8 mouse cellular contexts compared by ENCODE assay signal in genomic region chr9:48984845-48985707, GRCm38 (mm10). TPM values are rescaled to one million over a fixed set of nuclear protein-coding genes. Genes with fewer than 3 reads are reported as not detected.
A peak's percentile ranks its signal among the peaks of the same experiment; 100 is the strongest.
DNase-seq lines count a peak whose midpoint lies in the region; ATAC-seq and TF ChIP-seq lines count a peak whose summit lies in the region.

Gene Usp28 (plus strand): TSS chr9:48985375.

- peak; percentile 84; the same call in 1 of the 2 replicates for TF ChIP-seq POLR2A in lung, adult 2 months (IDR thresholded peaks at IDR 0.05; ENCODE audit: borderline replicate concordance, extremely low read depth, low read depth, low read length)

- peak; percentile 97 for DNase-seq in ES-CJ7 (ENCODE audit: low read depth, low spot score)
- peak; percentile 100 for DNase-seq in cerebellum, adult 11 months
- peak; percentile 99 for DNase-seq in forebrain, embryonic 14.5 days (ENCODE audit: low spot score)
- DNase-seq in heart, postnatal 25 days (ENCODE audit: low spot score), result peak; percentile 98
- peak; percentile 95 to 97 for DNase-seq in layer of hippocampus, adult 18-20 months (ENCODE audit: low spot score in 2 of 2)
- DNase-seq in lung, adult 2 months, result peak; percentile 99
- DNase-seq in thymus, adult 18-20 months, result peak; percentile 98

- under 1% methylated on average over 77 of the region's 94 CpGs for WGBS in forebrain, embryonic 14.5 days
- WGBS in lung, adult 2 months, result under 1% methylated on average over 82 of the region's 94 CpGs

- H3K4me3 ChIP-seq in forebrain, embryonic 14.5 days (ENCODE audit: low read depth, low read length), result peak within 1 kb of the TSS; percentile 79
- peak within 1 kb of the TSS; percentile 83 for H3K4me3 ChIP-seq in lung, adult 2 months (replicated peaks; ENCODE audit: extremely low read depth, low read depth, low read length)

- no peaks in the 10 kb centered on the region for H3K36me3 ChIP-seq in forebrain, embryonic 14.5 days (ENCODE audit: control insufficient read depth, insufficient read depth, low read length)

- no peaks in the 10 kb centered on the region for H3K27me3 ChIP-seq in forebrain, embryonic 14.5 days (replicated peaks; ENCODE audit: control insufficient read depth, insufficient read depth, low read length)

- no peaks in the 10 kb centered on the region for H3K9me3 ChIP-seq in forebrain, embryonic 14.5 days (replicated peaks; ENCODE audit: control insufficient read depth, low read length)

- H3K4me2 ChIP-seq in forebrain, embryonic 14.5 days (ENCODE audit: low read length), result peak within 1 kb of the TSS; percentile 75

- peak within 1 kb of the TSS; percentile 85 for H3K27ac ChIP-seq in forebrain, embryonic 14.5 days (ENCODE audit: low read depth, low read length)

- peak; percentile 95 for ATAC-seq in forebrain, embryonic 14.5 days
- peak; percentile 95 for ATAC-seq in neutrophil, adult 5-6 weeks (ENCODE audit: extremely low read depth, insufficient number of reproducible peaks, low FRiP score, poor library complexity, severe bottlenecking)

- intact Hi-C loops in heart, postnatal 25 days (cut with DNase I), result loop anchor here (5.0 to 10.0 kb wide), 2 partner anchors 72 to 490 kb away; partner anchors contain the start of genes Gm5617, Rbm7 and Zw10

- H3K4me1 ChIP-seq in forebrain, embryonic 14.5 days (ENCODE audit: control insufficient read depth, insufficient read depth, low read length), result peaks cover 16% of the 10 kb centered on the region
- 0 out of 2 replicates have a peak, but pooled peaks cover 4% of the 10 kb centered on the region for H3K4me1 ChIP-seq in lung, adult 2 months (ENCODE audit: control insufficient read depth, insufficient read depth, low read length)

- TF ChIP-seq CTCF in lung, adult 2 months (IDR thresholded peaks at IDR 0.05; ENCODE audit: insufficient read depth, low read length), result no peak

- H3K9ac ChIP-seq in forebrain, embryonic 14.5 days (ENCODE audit: low read length), result peak within 1 kb of the TSS; percentile 81

RNA-seq across cellular contexts. Expression of gene Usp28, which starts in this region (rescaled TPM):
- polyA plus RNA-seq in forebrain, embryonic 14.5 days (2014; fragmentation: Nextera tagmentation; extraction: Ambion mirVana), result 19.5 and 27.4 TPM in 2 replicates
- total RNA-seq in heart, postnatal 25 days (2021), result 100 to 1,000 TPM; 150 to 157 TPM
- total RNA-seq in layer of hippocampus, adult 18-20 months (2021), result 10 to 100 TPM; 26.7 to 31.9 TPM
- polyA plus RNA-seq in lung, adult 2 months (2012; rRNA removed), result 11.5 and 12.9 TPM in 2 replicates
- total RNA-seq in neutrophil, adult 5-6 weeks (2017), result 21.6 and 31.2 TPM in 2 replicates

Comparison
In these comparisons a context has a peak if more than half of its experiments do, and no peak if none do; other contexts are left out.
1. Peak in every context shown above with its lines: DNase-seq, ATAC-seq, H3K4me3 ChIP-seq and H3K27ac ChIP-seq.